Mouse (Mus musculus) midbrain, embryonic 15.5 days (tissue): ENCODE data around the gene Mex3a. TPM values are rescaled to one million over a fixed set of nuclear protein-coding genes. Genes with fewer than 3 reads are reported as not detected.

Experiments used
- microRNA counts: library from miRNA; unstranded; fragments of <30 nt; microRNA quantifications from one replicate; lab custom pipeline; 2016
- microRNA-seq: library from miRNA; unstranded; fragments of <30 nt; microRNA quantifications from one replicate; pipeline ENCODE4, GENCODE M21; 2016
- polyA plus RNA-seq: library from polyadenylated mRNA; unstranded; fragments of >200 nt; fragmentation: Nextera tagmentation; extraction: Ambion mirVana; gene quantifications from 2 replicates; pipeline ENCODE4 v1.2.1, GENCODE M21; 2015

Gene Mex3a
- polyA plus RNA-seq, 1 experiment from 2014 or later, result 37.0 TPM

MicroRNAs encoded within 50 kb of the gene (microRNA counts, 519-probe panel; counts per million panel counts)
- not detected for microRNA mmu-miR-1905 (lab: Ali Mortazavi, UCI)

Small RNA genes lying within 50 kb of the gene (microRNA-seq; reads per million reads assigned to microRNA genes)
- gene Mir1905, result not detected

Other genes starting within 250 kb of the Mex3a start
- gene Gm38392, start 245.2 kb upstream of the Mex3a start, polyA plus RNA-seq, result not detected in 2 replicates
- 8.7 and 9.9 TPM in 2 replicates for gene Tsacc, start 235.4 kb upstream of the Mex3a start, polyA plus RNA-seq
- gene Cct3, start 235.3 kb upstream of the Mex3a start, polyA plus RNA-seq, result 442 and 444 TPM in 2 replicates
- 106 and 107 TPM in 2 replicates for gene Glmp, start 207.4 kb upstream of the Mex3a start, polyA plus RNA-seq
- gene Tmem79, start 196.2 kb upstream of the Mex3a start, polyA plus RNA-seq, result 1.1 and 1.6 TPM in 2 replicates
- gene Smg5, start 196.1 kb upstream of the Mex3a start, polyA plus RNA-seq, result 73.2 and 74.9 TPM in 2 replicates
- gene Paqr6, start 167.8 kb upstream of the Mex3a start, polyA plus RNA-seq, result 1.1 and 1.8 TPM in 2 replicates
- gene Bglap3, start 159.7 kb upstream of the Mex3a start, polyA plus RNA-seq, result not detected in 2 replicates
- not detected in 2 replicates for gene Bglap2, start 153.7 kb upstream of the Mex3a start, polyA plus RNA-seq
- gene Bglap, start 147.9 kb upstream of the Mex3a start, polyA plus RNA-seq, result 0.50 TPM in 1 of 2 replicates, not detected in the other
- gene Pmf1, start 122.1 kb upstream of the Mex3a start, polyA plus RNA-seq, result 23.6 and 26.7 TPM in 2 replicates
- 39.6 and 41.2 TPM in 2 replicates for gene Slc25a44, start 107.3 kb upstream of the Mex3a start, polyA plus RNA-seq
- 39.1 and 39.3 TPM in 2 replicates for gene Sema4a, start 71.2 kb upstream of the Mex3a start, polyA plus RNA-seq
- gene Lmna, start 22.4 kb upstream of the Mex3a start, polyA plus RNA-seq, result 51.1 and 51.6 TPM in 2 replicates
- gene Rab25, start 15.9 kb downstream of the Mex3a start, polyA plus RNA-seq, result 0.41 and 1.3 TPM in 2 replicates
- gene Lamtor2, start 20.7 kb downstream of the Mex3a start, polyA plus RNA-seq, result 206 and 232 TPM in 2 replicates
- gene Ubqln4, start 21.4 kb downstream of the Mex3a start, polyA plus RNA-seq, result 45.9 and 48.0 TPM in 2 replicates
- 133 and 143 TPM in 2 replicates for gene Ssr2, start 43.5 kb downstream of the Mex3a start, polyA plus RNA-seq
- 138 and 145 TPM in 2 replicates for gene Arhgef2, start 73.6 kb downstream of the Mex3a start, polyA plus RNA-seq
- not detected in 2 replicates for gene Rxfp4, start 120.7 kb downstream of the Mex3a start, polyA plus RNA-seq
- 88.9 and 92.9 TPM in 2 replicates for gene Khdc4, start 153.4 kb downstream of the Mex3a start, polyA plus RNA-seq
- gene Rit1, start 184.4 kb downstream of the Mex3a start, polyA plus RNA-seq, result 62.0 and 64.0 TPM in 2 replicates
- 204 and 208 TPM in 2 replicates for gene Syt11, start 242.8 kb downstream of the Mex3a start, polyA plus RNA-seq